Mouse (Mus musculus): Measurements from ENCODE around the gene Mrps11. TPM values are rescaled to one million over a fixed set of nuclear protein-coding genes. Genes with fewer than 3 reads are reported as not detected.

Gene Mrps11
- total RNA-seq, 2 experiments from 2014 or later, result 28.7 to 33.8 TPM

Other genes with a start within 250 kb of the Mrps11 start
- 1 to 10 TPM; 1.3 to 1.8 TPM for gene Ntrk3, start 45.1 kb upstream of the Mrps11 start, total RNA-seq (2021)
- 10 to 100 TPM; 27.4 to 31.7 TPM for gene Mrpl46, start 412 bp downstream of the Mrps11 start, total RNA-seq (2021)
- gene Det1, start 64.1 kb downstream of the Mrps11 start, total RNA-seq (2021), result 10 to 100 TPM; 16.0 to 16.5 TPM
- 10 to 100 TPM; 40.5 to 50.0 TPM for gene Aen, start 112.7 kb downstream of the Mrps11 start, total RNA-seq (2021)
- 1 to 10 TPM; 1.4 to 1.8 TPM for gene Isg20, start 130.3 kb downstream of the Mrps11 start, total RNA-seq (2021)

All from gastrocnemius, postnatal 36 days (tissue).